Mouse (Mus musculus) cerebellum, adult 9-10 months (tissue): ENCODE data around the gene Arhgef15.

Experiments
- DNase-seq: peaks from one replicate; pipeline ENCODE4 v3.0.0; 2022

Gene Arhgef15

GRCm38 (mm10) chr11:68908846-68909503 lies 48.3 kb downstream of the Arhgef15 start:
- no peak for DNase-seq

DNA sequence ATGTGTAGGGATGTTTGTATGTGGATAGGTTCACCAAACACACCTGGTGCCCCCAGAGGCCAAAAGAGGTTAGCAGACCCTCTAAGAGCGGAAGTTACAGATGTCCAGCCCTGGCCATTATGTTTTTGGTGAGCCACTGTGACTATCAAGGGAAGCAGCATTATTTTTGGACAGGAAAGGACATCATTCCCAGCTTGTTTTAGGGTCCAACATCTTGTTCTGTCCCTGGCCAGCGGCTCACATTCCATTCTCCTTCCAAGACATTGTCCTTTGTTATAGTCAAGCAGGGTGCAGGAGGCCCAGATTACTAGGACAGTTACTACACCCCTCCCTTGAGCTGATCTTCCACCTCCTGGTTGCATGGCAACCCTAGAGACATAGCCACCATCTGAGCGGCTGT lies 50.0 kb downstream of the Arhgef15 start:
- no peak for DNase-seq

- peak; percentile 16 for DNase-seq
Observed at GRCm38 (mm10) chr11:68906461-68906790, 50.9 kb downstream of the Arhgef15 start.

DNA sequence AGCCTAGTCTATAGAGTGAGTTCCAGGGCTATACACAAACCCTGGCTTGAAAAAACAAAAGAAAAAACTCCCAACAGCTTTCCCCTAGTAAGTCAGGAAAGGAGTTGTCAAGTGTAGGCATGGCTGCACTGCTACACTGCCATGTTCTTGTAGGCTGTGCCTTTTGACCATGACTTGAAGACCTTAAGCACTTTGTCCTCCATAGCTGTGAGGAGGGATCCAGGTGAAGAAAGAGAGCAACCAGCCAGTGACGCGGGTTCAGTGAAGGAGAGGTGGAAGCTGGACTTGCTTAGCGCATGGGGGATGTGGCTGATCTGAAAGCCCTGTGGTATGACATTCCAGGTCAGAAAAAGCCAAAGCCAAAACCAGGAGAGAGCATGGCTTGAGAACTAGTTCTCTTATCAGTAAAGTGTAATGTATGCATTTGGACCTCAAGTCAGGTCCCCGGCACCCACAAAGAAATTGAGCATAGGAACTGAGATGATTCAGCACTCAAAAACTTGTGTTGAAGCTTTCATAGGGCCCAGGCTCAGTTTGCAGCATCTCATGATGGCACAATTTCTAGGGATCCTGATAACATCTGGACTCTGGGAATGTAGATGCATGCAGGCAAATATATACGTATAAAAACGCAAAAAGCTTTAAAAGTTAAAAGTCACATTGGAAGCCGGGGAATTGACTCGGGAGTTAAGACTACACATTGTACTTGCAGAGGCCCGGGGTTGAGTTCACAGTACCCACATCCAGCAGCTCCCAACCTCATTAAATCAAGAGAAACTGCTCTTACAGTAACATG lies 51.4 kb downstream of the Arhgef15 start:
- DNase-seq = no peak

DNA sequence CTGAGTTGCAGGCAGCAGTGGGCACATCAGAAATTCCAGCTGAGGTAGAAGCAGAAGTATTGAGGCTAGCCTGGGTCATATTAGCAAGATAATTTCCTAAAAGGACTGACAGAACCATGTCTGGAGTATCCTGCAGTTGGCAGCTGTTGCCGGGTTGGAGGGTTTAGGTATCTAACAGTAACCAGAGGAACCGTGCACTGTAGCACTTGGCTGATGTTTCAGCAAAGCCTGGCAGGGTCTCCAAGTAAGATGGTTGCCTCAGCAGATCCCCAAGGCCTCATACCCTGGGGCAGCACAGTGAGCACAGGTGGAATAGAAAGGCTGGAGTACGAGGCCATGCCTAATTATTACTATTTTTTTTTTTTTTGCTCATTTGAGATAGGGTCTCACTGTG lies 52.1 kb downstream of the Arhgef15 start:
- peak; percentile 16 for DNase-seq

DNA sequence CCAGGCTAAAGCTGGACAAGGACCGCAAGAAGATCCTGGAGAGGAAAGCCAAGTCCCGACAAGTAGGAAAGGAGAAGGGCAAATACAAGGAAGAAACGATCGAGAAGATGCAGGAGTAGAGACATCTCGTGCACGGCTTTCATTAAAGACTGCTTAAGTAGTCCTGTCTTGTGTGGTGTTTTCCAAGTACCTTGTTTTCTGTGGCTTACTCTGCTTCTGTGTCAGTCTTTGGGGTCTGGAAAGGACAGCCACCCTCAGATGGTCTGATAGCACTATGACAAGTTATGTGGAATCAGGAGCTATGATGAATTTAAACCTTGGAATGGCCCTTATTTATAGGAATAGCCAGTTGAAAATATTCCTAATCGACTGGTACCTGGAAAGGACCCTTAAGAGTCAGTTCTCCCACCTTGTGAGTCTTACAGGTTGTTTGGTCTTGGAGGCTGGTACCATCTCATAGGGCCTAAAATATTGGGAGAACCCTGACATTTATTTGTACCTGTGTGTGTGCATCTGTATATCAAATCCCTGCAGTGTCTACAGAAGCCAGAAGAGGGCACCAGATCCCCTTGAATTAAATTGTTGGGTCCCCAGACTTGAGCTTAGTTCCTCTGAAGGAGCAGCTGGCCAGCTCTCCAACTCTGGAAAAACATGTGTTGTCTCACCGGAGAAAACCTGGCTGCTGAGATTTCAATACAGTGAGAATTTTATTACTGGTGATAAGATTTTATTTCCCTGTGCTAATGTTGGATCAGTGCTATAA lies 52.7 kb downstream of the Arhgef15 start:
- peak; percentile 87 for DNase-seq

DNA sequence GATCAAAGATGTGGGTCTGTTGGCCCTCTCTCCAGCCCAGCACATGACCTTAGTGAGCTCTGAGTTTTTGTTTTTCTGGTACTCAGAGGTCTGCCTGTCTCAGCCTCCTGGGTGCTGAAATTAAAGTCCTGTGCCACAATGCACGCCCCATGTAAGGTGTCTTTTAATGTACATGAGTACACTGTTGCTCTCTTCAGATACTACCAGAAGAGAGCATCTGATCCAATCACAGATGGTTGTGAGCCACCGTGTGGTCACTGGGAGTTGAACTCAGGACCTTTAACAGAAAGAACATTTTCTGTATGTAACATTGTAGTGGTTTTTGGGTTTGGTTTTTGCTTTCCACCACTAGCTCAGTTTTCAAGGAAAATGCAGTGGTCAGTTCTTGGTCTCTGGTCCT lies 53.5 kb downstream of the Arhgef15 start:
- DNase-seq = no peak

- no peak for DNase-seq
Observed at GRCm38 (mm10) chr11:68902823-68903222, 54.5 kb downstream of the Arhgef15 start.

- no peak for DNase-seq
Observed at GRCm38 (mm10) chr11:68902367-68902766, 54.9 kb downstream of the Arhgef15 start.

DNA sequence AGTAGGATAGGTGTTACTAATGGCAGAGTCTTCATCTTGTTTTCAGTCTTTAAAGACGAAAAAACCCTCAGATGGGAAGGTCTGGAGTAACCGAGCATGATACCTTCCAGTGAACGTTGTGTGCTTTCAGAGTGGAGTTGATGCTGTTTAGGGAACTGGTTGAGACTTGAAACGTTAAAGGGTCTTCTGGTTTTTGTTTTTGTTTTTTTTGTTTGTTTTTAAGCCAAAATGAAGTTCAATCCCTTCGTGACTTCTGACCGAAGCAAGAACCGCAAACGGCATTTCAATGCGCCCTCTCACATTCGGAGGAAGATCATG lies 55.3 kb downstream of the Arhgef15 start:
- no peak for DNase-seq

- DNase-seq = peak; percentile 99
Observed at GRCm38 (mm10) chr11:68901351-68902046, 55.8 kb downstream of the Arhgef15 start, which contains the start of gene Rpl26. Gene Rpl26, plus strand, starts transcription at chr11:68901583.

DNA sequence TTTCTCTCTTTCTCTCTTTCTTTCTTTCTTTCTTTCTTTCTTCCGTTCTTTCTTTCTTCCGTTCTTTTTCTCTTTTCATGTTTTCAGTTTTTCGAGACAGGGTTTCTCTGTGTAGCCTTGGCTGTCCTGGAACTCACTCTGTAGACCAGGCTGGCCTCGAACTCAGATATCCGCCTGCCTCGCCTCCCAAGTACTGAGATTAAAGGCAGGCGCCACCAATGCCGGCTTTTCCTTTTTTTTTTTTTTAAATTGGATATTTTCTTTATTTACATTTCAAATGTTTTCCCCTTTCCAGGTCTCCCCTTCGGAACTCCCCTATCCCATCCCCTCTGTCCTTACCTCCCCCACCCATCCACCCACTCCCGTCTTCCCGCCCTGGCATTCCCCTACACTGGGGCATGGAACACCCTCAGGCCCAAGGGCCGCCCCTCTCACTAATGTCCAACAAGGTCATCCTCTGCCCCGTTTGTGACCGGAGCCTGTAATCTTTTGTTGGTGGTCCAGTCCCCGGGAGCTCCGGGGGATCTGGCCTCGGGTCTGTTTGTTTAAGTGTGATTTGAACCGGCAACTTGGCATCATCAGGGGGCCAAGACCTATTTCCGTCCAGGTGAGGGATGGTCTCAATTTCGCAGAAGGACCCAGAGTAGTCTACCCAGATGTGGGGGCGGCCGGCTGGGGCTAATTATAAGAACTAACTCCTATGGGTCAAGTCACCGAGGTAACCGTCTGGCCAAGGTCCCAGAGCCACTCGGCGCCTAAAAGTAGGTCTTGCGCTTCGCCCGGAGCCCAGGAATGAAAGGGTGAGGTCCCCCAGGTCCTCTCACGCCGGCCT lies 56.5 kb downstream of the Arhgef15 start:
- no peak for DNase-seq

GRCm38 (mm10) chr11:68899815-68900214 lies 57.5 kb downstream of the Arhgef15 start:
- no peak for DNase-seq

DNA sequence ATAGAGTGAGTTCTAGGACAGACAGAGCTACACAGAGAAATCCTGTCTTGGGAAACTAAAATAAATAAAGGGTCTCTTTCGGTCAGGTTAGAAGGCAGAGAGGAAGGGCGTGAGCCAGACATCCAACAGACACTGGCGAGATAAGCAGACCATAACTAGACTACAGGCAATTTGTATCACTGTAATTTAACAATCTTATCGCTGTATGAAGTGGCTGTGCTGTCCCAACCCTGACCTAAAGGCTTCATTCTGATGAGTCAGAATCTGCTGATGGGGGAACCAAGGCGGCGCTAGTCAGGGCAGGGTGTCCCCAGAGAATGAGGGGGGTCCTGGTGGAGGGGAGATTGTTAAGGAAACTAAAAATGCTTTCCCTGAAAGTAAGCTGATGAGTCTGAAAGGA lies 58.5 kb downstream of the Arhgef15 start:
- DNase-seq = no peak

DNA sequence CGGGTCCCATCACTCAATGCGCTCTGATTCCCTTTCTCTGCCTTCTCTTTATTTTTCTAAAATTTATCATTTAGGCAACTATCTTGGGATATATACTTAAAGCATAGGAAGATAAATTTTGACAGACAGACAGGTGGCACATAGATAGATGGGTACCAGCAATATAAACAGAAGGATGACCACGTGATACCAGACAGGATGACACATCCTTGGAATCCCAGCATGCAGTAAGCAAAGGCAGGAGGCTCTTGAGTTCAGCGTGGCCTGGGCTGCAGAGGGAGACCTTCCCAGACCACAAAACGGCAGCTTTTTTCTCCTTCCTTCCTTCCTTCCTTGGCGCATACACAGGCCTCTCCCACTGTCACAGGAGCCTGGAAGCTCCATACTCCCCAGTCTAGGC lies 59.4 kb downstream of the Arhgef15 start:
- DNase-seq = no peak

- DNase-seq = peak; percentile 61
Observed at GRCm38 (mm10) chr11:68897120-68897519, 60.2 kb downstream of the Arhgef15 start.

GRCm38 (mm10) chr11:68896247-68896646 lies 61.0 kb downstream of the Arhgef15 start:
- no peak for DNase-seq

- DNase-seq = no peak
Observed at GRCm38 (mm10) chr11:68893911-68894464, 63.3 kb downstream of the Arhgef15 start.
